Mouse (Mus musculus) myocyte (in vitro differentiated cells): Measurements from ENCODE around the gene Rnf114.

ENCODE experiments used
- MAX ChIP-seq: IDR thresholded peaks from one replicate; pipeline ENCODE4 v1.6.1; 2011; ENCODE audit warnings: low read depth, mild to moderate bottlenecking, control low read depth
- POLR2A ChIP-seq: IDR thresholded peaks from one replicate; pipeline ENCODE4 v1.6.1; 2011; ENCODE audit warnings: low read depth, mild to moderate bottlenecking, control low read depth, moderate library complexity; ENCODE audit not compliant: insufficient read length

DNA sequence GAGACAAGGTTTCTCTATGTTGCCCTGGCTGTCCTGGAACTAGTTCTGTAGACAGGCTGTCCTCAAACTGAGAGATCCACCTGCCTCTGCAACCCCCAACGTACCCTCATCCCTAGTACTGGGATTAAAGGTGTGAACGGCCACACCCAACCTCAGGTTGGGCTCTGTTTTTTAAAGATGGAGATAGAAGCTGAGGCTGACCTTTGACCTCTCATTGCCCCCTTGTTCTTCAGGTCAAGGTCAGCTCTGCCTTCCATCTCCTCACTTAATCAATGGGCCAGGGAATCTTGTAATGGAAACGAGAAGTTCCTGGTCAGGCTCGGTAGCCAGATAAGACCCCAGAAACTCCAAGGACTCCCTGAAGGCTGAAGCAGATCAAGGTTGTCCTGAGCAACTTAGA lies 38.1 kb downstream of the Rnf114 start:
- TF ChIP-seq POLR2A: no peak
- TF ChIP-seq MAX: no peak
